Mouse (Mus musculus) liver, embryonic 13.5 days (tissue): ENCODE data around the gene Lrrc1. TPM values are rescaled to one million over a fixed set of nuclear protein-coding genes. Genes with fewer than 3 reads are reported as not detected.
"Not testable (repeated sequence)": the region's sequence is repeated elsewhere in the genome, so short reads cannot be mapped to it uniquely, and the experiment has no call there.

ENCODE experiments used
- ATAC-seq: fragments of 200-750 bp; cut with Nextera tagmentation; 2 replicates; pipeline ENCODE4 v1.8.0; 2017; ENCODE audit warnings: low read depth, mild to moderate bottlenecking, moderate number of reproducible peaks, moderate library complexity
- DNase-seq: peaks from one replicate; pipeline ENCODE4 v3.0.0; 2022
- H3K27ac ChIP-seq: fragments of 300-500 bp; sonication (generic); 2 replicates; pipeline ENCODE4 v1.5.1; 2015; ENCODE audit warnings: moderate library complexity, mild to moderate bottlenecking, inconsistent platforms
- H3K27me3 ChIP-seq: fragments of 300-500 bp; sonication (generic); 2 replicates; pipeline ENCODE4 v1.6.1; 2015; ENCODE audit warnings: mild to moderate bottlenecking, inconsistent platforms
- H3K36me3 ChIP-seq: fragments of 300-500 bp; sonication (generic); 2 replicates; pipeline ENCODE4 v1.6.1; 2015; ENCODE audit warnings: mild to moderate bottlenecking, inconsistent platforms
- H3K4me1 ChIP-seq: fragments of 300-500 bp; sonication (generic); replicated peaks from 2 replicates; pipeline ENCODE4 v1.6.1; 2015; ENCODE audit warnings: inconsistent platforms
- H3K4me2 ChIP-seq: fragments of 300-500 bp; sonication (generic); 2 replicates; pipeline ENCODE4 v1.6.1; 2015; ENCODE audit warnings: inconsistent platforms, mild to moderate bottlenecking, moderate library complexity
- H3K4me3 ChIP-seq: fragments of 300-500 bp; sonication (generic); replicated peaks from 2 replicates; pipeline ENCODE4 v1.5.1; 2015; ENCODE audit warnings: mild to moderate bottlenecking, inconsistent platforms
- H3K9ac ChIP-seq: fragments of 300-500 bp; sonication (generic); 2 replicates; pipeline ENCODE4 v1.6.1; 2015; ENCODE audit warnings: mild to moderate bottlenecking, inconsistent platforms
- H3K9me3 ChIP-seq: fragments of 300-500 bp; sonication (generic); replicated peaks from 2 replicates; pipeline ENCODE4 v1.6.1; 2016; ENCODE audit warnings: inconsistent platforms
- WGBS: fragments of 180-500 bp; shearing (Covaris S2); methylation state at CpG from one replicate; pipeline ENCODE4 v1.1.7; 2015; ENCODE audit not compliant: insufficient replicate concordance; 5-methylcytosine and 5-hydroxymethylcytosine counted together
- polyA plus RNA-seq: library from polyadenylated mRNA; unstranded; fragments of >200 nt; fragmentation: Nextera tagmentation; extraction: Ambion mirVana; gene quantifications from 2 replicates; pipeline ENCODE4 v1.2.1, GENCODE M21; 2015

The Lrrc1 gene
- polyA plus RNA-seq, result 3.1 and 3.5 TPM in 2 replicates

DNA sequence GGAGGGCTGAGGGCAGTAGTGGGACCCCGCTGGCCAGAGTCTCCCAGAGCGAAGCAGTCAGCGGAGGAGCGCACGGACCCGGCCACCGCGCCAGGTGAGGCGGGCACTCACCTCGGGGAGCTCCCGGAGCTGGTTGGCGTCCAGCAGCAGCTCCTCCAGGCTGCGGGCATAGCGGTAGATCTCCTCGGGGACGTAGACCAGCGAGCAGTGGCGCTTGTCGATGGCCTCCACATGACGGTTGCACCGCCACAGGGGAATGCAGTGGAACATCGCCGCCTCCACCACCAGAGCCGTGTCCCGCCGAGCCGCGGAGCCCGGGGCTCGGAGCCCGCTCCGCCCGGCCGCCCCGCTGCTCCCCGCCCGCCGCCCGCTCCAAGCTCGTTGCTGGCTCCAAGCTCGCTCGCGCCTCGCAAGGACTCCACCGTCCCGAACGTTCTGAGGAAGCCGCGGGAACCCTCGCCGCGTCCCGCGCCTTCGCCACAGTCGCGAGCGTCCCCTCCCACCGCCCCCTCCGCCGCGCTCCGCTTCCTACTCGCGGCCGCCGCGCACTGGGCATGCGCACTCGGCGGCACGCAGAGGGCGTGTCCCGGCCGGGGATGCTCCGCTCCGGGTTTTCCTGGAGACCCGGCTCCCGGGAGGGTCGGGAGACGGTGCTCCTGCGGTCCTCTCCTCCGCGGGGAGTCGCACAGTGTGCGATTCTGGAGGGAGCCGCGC lies at the start of gene Lrrc1:
TSS of gene Lrrc1 (minus strand) at position 517 of the 714 bp plus-strand sequence.
- Histone ChIP-seq H3K9me3 (no peaks in the 10 kb centered on the region), H3K4me1 (peaks cover 25% of the 10 kb centered on the region), H3K4me3 (peak within 1 kb of the TSS; percentile 75), H3K4me2 (peak within 1 kb of the TSS; percentile 95), H3K36me3 (no peaks in the 10 kb centered on the region), H3K27me3 (peaks cover 35% of the 10 kb centered on the region), H3K27ac (0 out of 2 replicates have a peak within 1 kb of the TSS, but pooled peaks have one; percentile 29), H3K9ac (peak within 1 kb of the TSS; percentile 77)
- under 1% methylated on average over 88 of the region's 88 CpGs for WGBS
- DNase-seq (peak; percentile 73), ATAC-seq (peak; percentile 81)

GRCm38 (mm10) chr9:77592423-77592822 lies 47.8 kb upstream of the Lrrc1 start:
- Histone ChIP-seq H3K4me3 (no peak overlapping the region), H3K4me1 (no peaks in the 10 kb centered on the region), H3K27me3 (no peaks in the 10 kb centered on the region), H3K9me3 (no peaks in the 10 kb centered on the region), H3K4me2 (no peak overlapping the region), H3K27ac (no peak overlapping the region), H3K36me3 (no peaks in the 10 kb centered on the region), H3K9ac (no peak overlapping the region)
- DNase-seq (no peak), ATAC-seq (no peak)
- 40% methylated on average over 4 of the region's 4 CpGs for WGBS

GRCm38 (mm10) chr9:77589496-77589895 lies 44.8 kb upstream of the Lrrc1 start:
- ATAC-seq (no peak), DNase-seq (no peak)
- H3K9me3 ChIP-seq, result no peaks in the 10 kb centered on the region
- no peak overlapping the region for H3K9ac ChIP-seq
- 32% methylated on average over 2 of the region's 2 CpGs for WGBS
- H3K4me2 ChIP-seq, result no peak overlapping the region
- H3K4me3 ChIP-seq, result no peak overlapping the region
- no peak overlapping the region for H3K27ac ChIP-seq
- no peaks in the 10 kb centered on the region for H3K27me3 ChIP-seq
- H3K4me1 ChIP-seq, result no peaks in the 10 kb centered on the region
- no peaks in the 10 kb centered on the region for H3K36me3 ChIP-seq

GRCm38 (mm10) chr9:77587616-77588015 lies 42.9 kb upstream of the Lrrc1 start:
- 76% methylated on average over 7 of the region's 7 CpGs for WGBS
- no peak for DNase-seq
- H3K4me1 ChIP-seq, result no peaks in the 10 kb centered on the region
- no peaks in the 10 kb centered on the region for H3K9me3 ChIP-seq
- no peak overlapping the region for H3K9ac ChIP-seq
- H3K4me3 ChIP-seq, result no peak overlapping the region
- ATAC-seq, result no peak
- H3K27me3 ChIP-seq, result no peaks in the 10 kb centered on the region
- no peaks in the 10 kb centered on the region for H3K36me3 ChIP-seq
- no peak overlapping the region for H3K4me2 ChIP-seq
- no peak overlapping the region for H3K27ac ChIP-seq

DNA sequence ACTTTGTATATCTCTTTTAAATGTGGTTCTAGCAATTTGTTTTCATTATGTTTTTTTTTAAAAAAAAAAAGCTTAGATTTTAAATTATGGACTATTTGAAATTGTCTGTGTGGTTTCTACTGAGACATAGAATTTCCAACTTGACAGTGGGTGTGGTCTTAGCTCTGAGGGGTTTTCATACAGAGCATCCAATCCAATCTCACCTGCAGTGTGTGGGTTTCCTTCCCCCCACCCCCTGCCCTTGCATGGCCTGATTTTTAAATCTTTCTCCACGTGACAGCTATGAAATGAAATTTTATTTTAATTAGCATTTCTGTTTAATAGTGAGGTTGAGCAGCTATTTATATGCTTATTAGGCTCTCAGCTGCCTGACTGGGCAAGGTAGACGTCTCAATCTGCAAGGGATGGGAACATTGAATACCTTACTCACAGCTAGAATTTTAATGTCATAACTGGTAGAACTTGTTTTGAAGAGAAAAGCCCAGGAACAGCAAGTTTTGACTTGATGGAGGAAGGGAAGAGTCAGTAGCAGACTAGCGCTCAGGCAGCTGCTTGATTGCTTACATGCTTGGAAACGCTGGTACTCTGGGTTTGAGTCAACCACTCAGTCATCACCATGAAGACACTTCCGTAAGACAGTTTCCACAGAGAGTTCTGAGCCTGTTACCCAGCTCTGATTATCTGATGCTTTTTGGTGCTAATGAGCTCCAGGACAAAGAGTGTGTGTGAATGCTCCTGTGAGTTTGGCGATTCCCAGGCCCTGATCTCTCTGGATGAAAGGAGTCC lies 42.3 kb upstream of the Lrrc1 start:
- DNase-seq (no peak), ATAC-seq (no peak)
- Histone ChIP-seq H3K27ac (no peak overlapping the region), H3K9me3 (no peaks in the 10 kb centered on the region), H3K4me2 (no peak overlapping the region), H3K36me3 (no peaks in the 10 kb centered on the region), H3K27me3 (no peaks in the 10 kb centered on the region), H3K9ac (no peak overlapping the region), H3K4me1 (no peaks in the 10 kb centered on the region), H3K4me3 (no peak overlapping the region)
- WGBS, result 65% methylated on average over 6 of the region's 6 CpGs

DNA sequence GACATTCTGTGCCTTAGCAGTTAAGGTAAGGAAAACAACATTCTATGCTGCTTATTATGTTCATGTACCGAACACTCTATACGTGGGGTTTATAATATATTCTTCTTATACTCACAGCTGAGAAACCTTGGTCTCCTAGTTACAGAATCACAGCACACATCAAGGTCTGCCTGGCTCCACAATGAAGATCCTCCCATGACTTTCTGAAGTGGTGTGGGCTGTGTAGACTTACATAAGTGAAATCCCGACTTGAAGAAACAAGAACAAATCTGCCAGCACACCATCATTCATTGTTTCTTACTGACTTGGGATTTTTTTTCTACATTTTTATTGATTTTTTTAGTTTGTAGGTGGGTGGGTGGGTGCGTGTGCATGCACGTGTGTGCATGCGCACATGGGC lies 40.1 kb upstream of the Lrrc1 start:
- no peaks in the 10 kb centered on the region for H3K4me1 ChIP-seq
- ATAC-seq, result no peak
- no peak overlapping the region for H3K27ac ChIP-seq
- H3K4me2 ChIP-seq, result no peak overlapping the region
- H3K36me3 ChIP-seq, result no peaks in the 10 kb centered on the region
- no peaks in the 10 kb centered on the region for H3K27me3 ChIP-seq
- no peaks in the 10 kb centered on the region for H3K9me3 ChIP-seq
- 85% methylated on average over 6 of the region's 6 CpGs for WGBS
- H3K4me3 ChIP-seq, result no peak overlapping the region
- DNase-seq, result no peak
- H3K9ac ChIP-seq, result no peak overlapping the region

DNA sequence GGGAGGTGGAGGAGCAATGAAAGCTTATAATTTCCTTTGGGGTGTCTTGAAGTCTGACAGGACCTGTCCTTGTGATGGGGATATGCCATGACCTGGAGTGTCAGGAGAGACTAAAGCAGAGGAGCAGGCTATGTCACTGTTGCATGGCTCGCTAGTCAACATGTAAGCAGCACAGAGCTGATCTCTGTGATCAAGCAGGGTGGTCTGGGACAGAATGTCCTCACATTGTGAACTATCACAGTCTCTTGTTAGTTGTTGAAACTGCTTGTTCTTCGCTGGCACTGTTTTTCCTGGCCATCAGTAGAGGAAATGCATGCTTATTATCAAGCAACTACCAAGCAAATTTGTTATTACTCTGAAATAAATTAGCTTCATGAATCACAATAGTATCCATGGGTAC lies 38.6 kb upstream of the Lrrc1 start:
- H3K36me3 ChIP-seq, result no peaks in the 10 kb centered on the region

DNA sequence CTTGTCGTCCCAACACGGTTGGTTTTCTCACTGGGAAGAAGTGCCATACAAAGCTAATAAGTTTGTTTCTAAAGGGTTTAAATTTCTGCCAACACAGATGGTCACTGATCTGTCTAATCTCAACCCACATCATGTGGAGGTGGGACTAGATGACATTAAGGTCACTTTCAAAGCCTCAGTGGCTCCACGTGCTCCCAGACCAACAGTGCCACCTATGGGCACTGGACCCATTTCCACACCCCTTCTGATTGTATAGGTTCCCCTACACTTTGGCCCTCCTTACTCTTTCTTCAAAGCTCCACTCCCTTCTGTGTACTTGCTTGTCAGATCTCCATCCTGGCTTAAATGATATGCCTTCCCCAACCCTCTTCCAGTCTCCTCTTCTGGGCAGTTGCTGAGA lies 35.2 kb upstream of the Lrrc1 start:
- Histone ChIP-seq H3K9ac (no peak overlapping the region), H3K4me2 (no peak overlapping the region), H3K9me3 (no peaks in the 10 kb centered on the region), H3K27ac (no peak overlapping the region), H3K36me3 (no peaks in the 10 kb centered on the region), H3K4me3 (no peak overlapping the region), H3K27me3 (no peaks in the 10 kb centered on the region), H3K4me1 (no peaks in the 10 kb centered on the region)
- no peak for DNase-seq
- 57% methylated on average over 3 of the region's 3 CpGs for WGBS
- no peak for ATAC-seq

More for the DNA sequence above, 38.6 kb upstream of the Lrrc1 start:
- 58% methylated on average over 2 of the region's 2 CpGs for WGBS
- DNase-seq (no peak), ATAC-seq (no peak)
- no peak overlapping the region for H3K27ac ChIP-seq
- H3K4me2 ChIP-seq, result no peak overlapping the region
- no peak overlapping the region for H3K4me3 ChIP-seq
- no peaks in the 10 kb centered on the region for H3K4me1 ChIP-seq
- no peaks in the 10 kb centered on the region for H3K27me3 ChIP-seq
- H3K9me3 ChIP-seq, result no peaks in the 10 kb centered on the region
- H3K9ac ChIP-seq, result no peak overlapping the region

DNA sequence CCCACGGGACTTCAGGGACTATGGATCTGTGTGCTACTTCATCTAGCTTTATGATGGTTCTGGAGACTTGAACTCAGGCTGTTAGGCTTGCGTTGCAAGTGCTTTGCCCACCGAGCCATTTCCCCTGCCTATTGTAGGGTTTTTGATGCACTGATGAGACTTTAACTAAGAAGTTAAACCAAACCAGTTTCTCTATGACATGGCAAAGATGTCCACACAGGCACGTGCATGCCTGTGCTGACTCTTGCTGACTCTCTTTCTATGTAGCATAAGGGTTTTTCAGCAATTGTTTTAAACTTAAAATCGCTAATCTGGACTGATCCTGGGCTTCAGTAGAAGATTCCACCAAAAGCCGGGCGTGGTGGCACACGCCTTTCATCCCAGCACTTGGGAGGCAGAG lies 33.3 kb upstream of the Lrrc1 start:
- ATAC-seq, result no peak
- no peak for DNase-seq
- WGBS, result 79% methylated on average over 8 of the region's 8 CpGs

DNA sequence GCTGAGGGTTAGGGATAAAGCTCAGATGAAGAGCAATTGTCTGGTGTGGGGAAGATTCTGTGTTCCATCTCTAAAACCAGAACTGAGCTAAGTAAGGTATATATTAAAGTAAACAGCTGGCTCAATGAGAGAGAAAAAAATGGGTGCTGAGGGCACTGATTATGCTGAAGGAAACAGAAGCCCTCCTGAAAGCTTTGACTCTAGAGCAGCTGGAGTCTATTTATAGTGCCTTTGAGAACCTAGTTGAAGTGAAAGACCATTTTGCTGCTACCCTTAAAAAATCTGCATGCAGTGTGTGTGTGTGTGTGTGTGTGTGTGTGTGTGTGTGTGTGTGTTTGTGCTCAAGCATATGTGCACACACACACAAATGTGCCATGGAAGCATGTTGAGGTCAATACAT lies 32.7 kb upstream of the Lrrc1 start:
- ATAC-seq, result no peak
- DNase-seq, result no peak

More for the DNA sequence above, 33.3 kb upstream of the Lrrc1 start:
- H3K36me3 ChIP-seq, result no peaks in the 10 kb centered on the region
- H3K27ac ChIP-seq, result no peak overlapping the region
- no peaks in the 10 kb centered on the region for H3K4me1 ChIP-seq
- no peak overlapping the region for H3K9ac ChIP-seq
- H3K4me3 ChIP-seq, result no peak overlapping the region
- no peak overlapping the region for H3K4me2 ChIP-seq
- H3K27me3 ChIP-seq, result no peaks in the 10 kb centered on the region
- H3K9me3 ChIP-seq, result no peaks in the 10 kb centered on the region

DNA sequence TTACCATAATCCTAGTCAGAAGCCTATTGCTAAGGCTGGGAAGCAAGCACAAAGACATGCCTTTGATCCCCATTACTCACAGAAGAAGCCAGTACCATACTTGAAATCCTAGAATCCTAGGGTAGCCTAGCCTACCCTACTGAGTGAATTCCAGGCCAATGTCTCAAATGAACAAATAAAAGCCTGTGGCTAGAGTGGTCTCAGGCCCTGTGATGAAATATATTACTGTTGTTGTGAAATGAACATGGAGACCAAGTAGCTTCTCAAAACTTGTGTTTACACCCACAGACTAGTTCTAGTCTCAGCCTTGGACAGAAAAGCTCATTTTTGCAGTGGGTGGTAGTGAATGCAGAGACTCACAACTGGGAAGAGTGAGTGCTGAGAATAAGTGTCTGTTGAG lies 31.6 kb upstream of the Lrrc1 start:
- H3K4me1 ChIP-seq, result no peaks in the 10 kb centered on the region
- no peak overlapping the region for H3K4me3 ChIP-seq
- no peaks in the 10 kb centered on the region for H3K9me3 ChIP-seq
- H3K27me3 ChIP-seq, result no peaks in the 10 kb centered on the region
- H3K4me2 ChIP-seq, result no peak overlapping the region
- DNase-seq, result no peak
- H3K36me3 ChIP-seq, result no peaks in the 10 kb centered on the region
- H3K27ac ChIP-seq, result no peak overlapping the region
- no peak overlapping the region for H3K9ac ChIP-seq
- no peak for ATAC-seq

More for the DNA sequence above, 32.7 kb upstream of the Lrrc1 start:
- Histone ChIP-seq H3K27ac (no peak overlapping the region), H3K9me3 (no peaks in the 10 kb centered on the region), H3K4me2 (no peak overlapping the region), H3K4me1 (no peaks in the 10 kb centered on the region), H3K36me3 (no peaks in the 10 kb centered on the region), H3K9ac (no peak overlapping the region), H3K4me3 (no peak overlapping the region), H3K27me3 (no peaks in the 10 kb centered on the region)

DNA sequence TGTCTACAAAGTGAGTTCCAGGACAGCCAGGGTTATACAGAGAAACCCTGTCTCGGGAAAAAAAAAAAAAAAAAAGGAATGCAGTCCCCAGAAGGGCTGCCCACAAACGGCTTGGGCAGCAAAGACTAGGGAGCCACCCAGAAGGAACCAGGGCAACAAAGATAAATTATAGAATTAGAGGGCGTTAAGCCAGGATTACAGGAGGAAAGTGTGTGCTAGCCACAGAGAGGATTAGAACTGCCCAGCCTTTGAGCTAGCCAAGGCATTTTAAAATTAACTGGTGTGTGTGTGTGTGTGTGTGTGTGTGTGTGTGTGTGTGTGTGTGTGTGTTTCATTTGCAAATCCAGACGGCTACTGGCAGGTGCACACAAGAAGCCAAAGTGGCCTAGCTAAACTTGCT lies 30.3 kb upstream of the Lrrc1 start:
- not testable (repeated sequence) for H3K9me3 ChIP-seq, H3K9ac ChIP-seq, H3K4me2 ChIP-seq, H3K36me3 ChIP-seq, H3K27ac ChIP-seq, DNase-seq, ATAC-seq, H3K4me1 ChIP-seq, H3K4me3 ChIP-seq, H3K27me3 ChIP-seq
- WGBS, result 48% methylated on average over 4 of the region's 4 CpGs
